Comparison of ENCODE assay signal across 9 mouse cellular contexts in the genomic region with DNA sequence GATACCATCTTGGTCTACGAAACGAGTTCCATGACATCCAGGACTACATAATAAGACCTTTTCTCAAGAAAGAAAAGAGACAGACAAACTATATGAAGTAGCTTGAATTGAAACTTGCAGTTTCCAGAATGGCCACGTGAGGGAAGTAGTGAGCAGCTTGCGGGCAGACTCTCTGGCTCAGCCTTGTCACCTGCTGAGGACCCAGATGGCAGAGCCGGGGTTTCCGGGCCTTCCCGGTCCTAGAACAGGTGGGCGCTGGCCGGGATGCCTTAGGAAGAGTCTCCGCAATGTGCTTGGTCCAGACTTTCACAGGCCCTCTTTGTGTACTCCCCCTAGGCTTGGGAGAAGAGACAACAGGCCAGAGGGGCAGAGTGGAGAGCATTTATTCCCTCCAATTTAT. TPM values are rescaled to one million over a fixed set of nuclear protein-coding genes. Genes with fewer than 3 reads are reported as not detected.
A peak's percentile ranks its signal among the peaks of the same experiment; 100 is the strongest.
DNase-seq lines count a peak whose midpoint lies in the region; ATAC-seq and TF ChIP-seq lines count a peak whose summit lies in the region.
"Had no signal": no experiment of that assay in that cellular context is flagged by ENCODE, and none has a peak within 500 bp of the region (broad histone marks: within the 10 kb centered on the region; RNA-seq: fewer than 3 reads in every experiment).

No protein-coding gene starts in this region.

- TF ChIP-seq POLR2A in brain, embryonic 14.5 days (IDR thresholded peaks at IDR 0.05; ENCODE audit: borderline replicate concordance, extremely low read depth, insufficient read depth, insufficient read length, poor library complexity, severe bottlenecking) = no peak
- TF ChIP-seq POLR2A in liver, adult 2 months (IDR thresholded peaks at IDR 0.05; ENCODE audit: extremely low read depth, insufficient read depth, low read length) = no peak

- no peak for ATAC-seq in kidney, embryonic 14.5 days (ENCODE audit: low FRiP score, low TSS enrichment)
- ATAC-seq in erythroid progenitor cell, adult 5-6 weeks (replicated peaks; ENCODE audit: low FRiP score, poor library complexity, severe bottlenecking) = peak; percentile 79

- peaks cover 28% of the 10 kb centered on the region for H3K27me3 ChIP-seq in kidney, embryonic 14.5 days (ENCODE audit: control insufficient read depth, insufficient read depth, low read length)
- peaks cover 6% of the 10 kb centered on the region; the same call in 1 of the 2 replicates for H3K27me3 ChIP-seq in liver, adult 2 months (ENCODE audit: control insufficient read depth, insufficient read depth, low read length)

- no peak overlapping the region for H3K9ac ChIP-seq in kidney, embryonic 14.5 days (ENCODE audit: low read depth, low read length)
- no peak overlapping the region for H3K9ac ChIP-seq in liver, adult 2 months (ENCODE audit: low read depth, low read length)

- H3K79me2 ChIP-seq in liver, adult 2 months (ENCODE audit: control insufficient read depth, insufficient read depth, low read length) = no peaks in the 10 kb centered on the region

- no peak overlapping the region for H3K4me3 ChIP-seq in kidney, embryonic 14.5 days (ENCODE audit: low read length)
- no peak overlapping the region for H3K4me3 ChIP-seq in liver, adult 2 months (ENCODE audit: insufficient read depth, low read depth, low read length)

- no peak overlapping the region for H3K27ac ChIP-seq in kidney, embryonic 14.5 days (ENCODE audit: low read depth, low read length)
- no peak overlapping the region for H3K27ac ChIP-seq in liver, adult 2 months (replicated peaks; ENCODE audit: insufficient read depth, low read depth, low read length)
- H3K27ac ChIP-seq: macrophage had no signal

- H3K9me3 ChIP-seq in kidney, embryonic 14.5 days (ENCODE audit: control insufficient read depth, low read length) = no peaks in the 10 kb centered on the region

- peak; percentile 87 for TF ChIP-seq CTCF in brain, embryonic 14.5 days (IDR thresholded peaks at IDR 0.05; ENCODE audit: borderline replicate concordance, extremely low read depth, insufficient read depth, insufficient read length)
- peak; percentile 85 for TF ChIP-seq CTCF in liver, adult 2 months (IDR thresholded peaks at IDR 0.05; ENCODE audit: low read depth, low read length)

- H3K4me1 ChIP-seq in kidney, embryonic 14.5 days (ENCODE audit: control insufficient read depth, insufficient read depth, low read length) = 0 out of 2 replicates have a peak, but pooled peaks cover 4% of the 10 kb centered on the region
- no peaks in the 10 kb centered on the region for H3K4me1 ChIP-seq in liver, adult 2 months (ENCODE audit: control insufficient read depth, insufficient read depth, low read length)

- WGBS in kidney, embryonic 14.5 days = 4% methylated on average over 10 of the region's 10 CpGs
- WGBS in liver, adult 2 months = 3% methylated on average over 10 of the region's 10 CpGs

- no peaks in the 10 kb centered on the region for H3K36me3 ChIP-seq in kidney, embryonic 14.5 days (ENCODE audit: control insufficient read depth, insufficient read depth, low read length)
- H3K36me3 ChIP-seq in liver, adult 2 months (ENCODE audit: control insufficient read depth, insufficient read depth, low read length) = no peaks in the 10 kb centered on the region

- no peak overlapping the region for H3K4me2 ChIP-seq in kidney, embryonic 14.5 days (replicated peaks; ENCODE audit: low read depth, low read length)

- DNase-seq in kidney, adult 11 months = peak; percentile 21
- peak; percentile 84 for DNase-seq in brain, embryonic 14.5 days (ENCODE audit: low read depth)
- peak; percentile 82 for DNase-seq in induced T-regulatory cell, adult 2 months (ENCODE audit: low read depth)
- DNase-seq in liver, adult 2 months (ENCODE audit: extremely low read depth, low read depth, low spot score) = peak; percentile 23
- DNase-seq in neural tube, embryonic 10.5 days (ENCODE audit: extremely low spot score, low spot score) = peak; percentile 84
- peak; percentile 86 for DNase-seq in testis, postnatal 10 days (ENCODE audit: low spot score)

RNA-seq across cellular contexts. Expression of gene Rims3, which starts 3.7 kb away (rescaled TPM):
- 0.21 and 0.31 TPM in 2 replicates for polyA plus RNA-seq in kidney, embryonic 14.5 days (2014; fragmentation: Nextera tagmentation; extraction: Ambion mirVana)
- 21.8 and 39.8 TPM in 2 replicates for polyA plus RNA-seq in brain, embryonic 14.5 days (2012; rRNA removed)
- 1.7 and 5.0 TPM in 2 replicates for total RNA-seq in erythroid progenitor cell, adult 5-6 weeks (2015; ENCODE audit: low replicate concordance)
- 2.1 TPM in 1 of 2 replicates, not detected in the other for total RNA-seq in erythroid progenitor cell, adult 5-6 weeks (2017; ENCODE audit: low replicate concordance)
- total RNA-seq in liver, adult 2 months (2014; rRNA removed) = 0.65 and 1.0 TPM in 2 replicates
- polyA plus RNA-seq in liver, adult 2 months (2012; rRNA removed) = 0.40 and 0.65 TPM in 2 replicates

RNA-seq across cellular contexts. Expression of gene Nfyc, which starts 19.6 kb away (rescaled TPM):
- polyA plus RNA-seq in kidney, embryonic 14.5 days (2014; fragmentation: Nextera tagmentation; extraction: Ambion mirVana) = 106 and 133 TPM in 2 replicates
- polyA plus RNA-seq in brain, embryonic 14.5 days (2012; rRNA removed) = 160 and 212 TPM in 2 replicates
- total RNA-seq in erythroid progenitor cell, adult 5-6 weeks (2015; ENCODE audit: low replicate concordance) = 76.4 and 87.2 TPM in 2 replicates
- 50.5 and 102 TPM in 2 replicates for total RNA-seq in erythroid progenitor cell, adult 5-6 weeks (2017; ENCODE audit: low replicate concordance)
- 21.5 and 25.2 TPM in 2 replicates for total RNA-seq in liver, adult 2 months (2014; rRNA removed)
- 70.3 and 73.6 TPM in 2 replicates for polyA plus RNA-seq in liver, adult 2 months (2012; rRNA removed)

Comparison
In these comparisons a context has a peak if more than half of its experiments do, and no peak if none do; other contexts are left out.
1. DNase-seq: peak in every context shown above with its lines; median percentile 86 in testis, postnatal 10 days; 84 in brain, embryonic 14.5 days; 84 in neural tube, embryonic 10.5 days; 82 in induced T-regulatory cell, adult 2 months; 23 in liver, adult 2 months; 21 in kidney, adult 11 months.
2. RNA of gene Rims3, which starts 3.7 kb away (polyA plus RNA-seq): 21.8 to 39.8 TPM in brain, embryonic 14.5 days; 0.40 to 0.65 TPM in liver, adult 2 months and 0.21 to 0.31 TPM in kidney, embryonic 14.5 days; every median in the first group is over 10 times any median in the second.